Comparison of ENCODE assay signal across 8 mouse cellular contexts in the genomic region with DNA sequence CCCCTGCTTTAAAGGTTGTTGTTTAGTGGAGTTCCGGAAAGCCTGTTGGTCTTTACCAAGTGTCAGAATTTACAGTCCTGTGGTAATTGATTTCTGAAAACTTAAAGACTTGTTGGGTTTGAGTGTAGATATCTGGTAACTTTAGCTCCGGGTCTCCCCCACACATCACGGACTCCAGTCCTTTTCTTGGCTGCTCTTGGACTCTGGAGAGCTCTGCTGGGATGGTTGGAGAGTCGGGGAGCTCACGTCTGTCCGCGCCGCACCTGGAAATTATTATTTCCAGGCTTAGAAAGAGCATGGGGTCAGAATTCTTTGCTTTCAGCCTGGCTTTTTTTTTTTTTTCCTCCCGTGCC. TPM values are rescaled to one million over a fixed set of nuclear protein-coding genes. Genes with fewer than 3 reads are reported as not detected.
DNase-seq lines count a peak whose midpoint lies in the region; ATAC-seq and TF ChIP-seq lines count a peak whose summit lies in the region.

No protein-coding gene starts in this region.

- H3K4me2 ChIP-seq in forebrain, postnatal 0 days (ENCODE audit: low read depth), result peak overlapping the region; percentile 88
- H3K4me2 ChIP-seq in liver, embryonic 13.5 days, result peak overlapping the region; percentile 97

- no peaks in the 10 kb centered on the region for H3K9me3 ChIP-seq in ES-E14 (ENCODE audit: control insufficient read depth, insufficient read depth, low read depth, low read length)
- H3K9me3 ChIP-seq in forebrain, postnatal 0 days (ENCODE audit: low read length), result no peaks in the 10 kb centered on the region
- no peaks in the 10 kb centered on the region for H3K9me3 ChIP-seq in liver, embryonic 13.5 days (replicated peaks)

- intact Hi-C loops in gastrocnemius, adult 2 months (cut with DNase I), result loop anchor here (2.0 kb wide), 1 partner anchor 40 kb away; no protein-coding TSS in a partner anchor

- peak overlapping the region; percentile 99 for H3K27ac ChIP-seq in gastrocnemius, adult 2 months
- no peak overlapping the region for H3K27ac ChIP-seq in ES-E14 (ENCODE audit: insufficient read depth, low read depth, low read length, poor library complexity, severe bottlenecking)
- H3K27ac ChIP-seq in forebrain, postnatal 0 days (ENCODE audit: low read depth, low read length), result peak overlapping the region; percentile 35; the same call in 1 of the 2 replicates
- H3K27ac ChIP-seq in liver, embryonic 13.5 days, result peak overlapping the region; percentile 92

- no peaks in the 10 kb centered on the region for H3K4me1 ChIP-seq in ES-E14 (ENCODE audit: control insufficient read depth in 2 of 2, insufficient read depth in 2 of 2, low read length in 2 of 2, poor library complexity in 1 of 2)
- 0 out of 2 replicates have a peak, but pooled peaks cover 5% of the 10 kb centered on the region for H3K4me1 ChIP-seq in forebrain, postnatal 0 days (ENCODE audit: insufficient read depth)
- peaks cover 30% of the 10 kb centered on the region for H3K4me1 ChIP-seq in liver, embryonic 13.5 days (replicated peaks)

- DNase-seq in gastrocnemius, adult 2 months, result no peak
- DNase-seq in gastrocnemius, postnatal 10 days, result no peak
- peak; percentile 27 for DNase-seq in ES-E14 (ENCODE audit: low read depth, low spot score)
- peak; percentile 3 for DNase-seq in forebrain, postnatal 0 days
- DNase-seq in liver, embryonic 13.5 days, result no peak
- DNase-seq in ovary, postnatal 36 days (ENCODE audit: low spot score), result no peak
- DNase-seq in adrenal gland, adult 18-20 months (ENCODE audit: low spot score in 2 of 2), result no peak
- no peak for DNase-seq in right cerebral cortex, postnatal 25 days

- H3K9ac ChIP-seq in ES-E14 (ENCODE audit: insufficient read depth, low read depth, low read length, poor library complexity, severe bottlenecking), result peak overlapping the region; percentile 94
- H3K9ac ChIP-seq in forebrain, postnatal 0 days, result peak overlapping the region; percentile 78
- peak overlapping the region; percentile 95 for H3K9ac ChIP-seq in liver, embryonic 13.5 days

- no peak for TF ChIP-seq CTCF in gastrocnemius, adult 2 months (IDR thresholded peaks at IDR 0.05)
- no peak for TF ChIP-seq CTCF in forebrain, postnatal 0 days (IDR thresholded peaks at IDR 0.05; ENCODE audit: low read depth)

- peak overlapping the region; percentile 98 for H3K4me3 ChIP-seq in gastrocnemius, adult 2 months
- H3K4me3 ChIP-seq in ES-E14 (ENCODE audit: insufficient read depth in 1 of 2, low read depth in 1 of 2, low read length in 2 of 2, poor library complexity in 1 of 2, severe bottlenecking in 1 of 2), result peak overlapping the region; percentile 92 to 95
- peak overlapping the region; percentile 82 for H3K4me3 ChIP-seq in forebrain, postnatal 0 days (ENCODE audit: low read depth, low read length)
- peak overlapping the region; percentile 96 for H3K4me3 ChIP-seq in liver, embryonic 13.5 days (replicated peaks)

- WGBS in forebrain, postnatal 0 days, result 0% methylated on average over 9 of the region's 9 CpGs
- WGBS in liver, embryonic 13.5 days (ENCODE audit: insufficient replicate concordance), result under 1% methylated on average over 9 of the region's 9 CpGs

- in situ Hi-C loops in ES-E14 (cut with MboI; ENCODE audit: low sequenced_read_pairs in 2 of 2, unreplicated experiment in 2 of 2), result no loop called here

- no peaks in the 10 kb centered on the region for H3K36me3 ChIP-seq in ES-E14 (ENCODE audit: control insufficient read depth, insufficient read depth, low read length, poor library complexity, severe bottlenecking)
- H3K36me3 ChIP-seq in forebrain, postnatal 0 days (ENCODE audit: insufficient read depth), result no peaks in the 10 kb centered on the region
- H3K36me3 ChIP-seq in liver, embryonic 13.5 days, result no peaks in the 10 kb centered on the region

- no peak for ATAC-seq in forebrain, postnatal 0 days
- ATAC-seq in liver, embryonic 13.5 days (ENCODE audit: low read depth), result no peak

- no peaks in the 10 kb centered on the region for H3K27me3 ChIP-seq in forebrain, postnatal 0 days (ENCODE audit: insufficient read depth, low read length)
- no peaks in the 10 kb centered on the region for H3K27me3 ChIP-seq in liver, embryonic 13.5 days

TF ChIP-seq in ES-E14, 5 proteins besides CTCF, POLR2A, EP300 and RAD21:
- TF ChIP-seq ZC3H11A (IDR thresholded peaks at IDR 0.05; ENCODE audit: borderline replicate concordance, low read depth, low read length), result no peak
- TF ChIP-seq CHD2 (IDR thresholded peaks at IDR 0.05; ENCODE audit: low read depth, low read length), result no peak
- TF ChIP-seq ZNF384 (IDR thresholded peaks at IDR 0.05; ENCODE audit: low read depth, low read length), result no peak
- no peak for TF ChIP-seq HCFC1 (IDR thresholded peaks at IDR 0.05; ENCODE audit: borderline replicate concordance, insufficient read depth, low read length)
- TF ChIP-seq MAFK (IDR thresholded peaks at IDR 0.05; ENCODE audit: insufficient read depth, low read depth, low read length), result no peak

RNA-seq across cellular contexts. Expression of a gene that starts 1.1 kb away (rescaled TPM):
- total RNA-seq in gastrocnemius, adult 2 months (2021), result 10 to 100 TPM; 24.4 to 27.3 TPM
- total RNA-seq in gastrocnemius, postnatal 10 days (2021), result 10 to 100 TPM; 28.8 to 36.9 TPM
- total RNA-seq in ES-E14 (2012; rRNA removed), result 30.7 and 37.4 TPM in 2 replicates
- total RNA-seq in forebrain, postnatal 0 days (2014; rRNA removed), result 35.0 and 38.0 TPM in 2 replicates
- polyA plus RNA-seq in forebrain, postnatal 0 days (2015; fragmentation: Nextera tagmentation; extraction: Ambion mirVana), result 7.9 and 10.4 TPM in 2 replicates
- polyA plus RNA-seq in liver, embryonic 13.5 days (2015; fragmentation: Nextera tagmentation; extraction: Ambion mirVana), result 3.4 and 3.6 TPM in 2 replicates
- total RNA-seq in adrenal gland, adult 18-20 months (2021), result 10 to 100 TPM; 30.2 to 34.3 TPM

Comparison
In these comparisons a context has a peak if more than half of its experiments do, and no peak if none do; other contexts are left out.
1. DNase-seq: peak in ES-E14 (single experiment) and forebrain, postnatal 0 days (single experiment); none in gastrocnemius, adult 2 months (single experiment), gastrocnemius, postnatal 10 days (single experiment), liver, embryonic 13.5 days (single experiment), ovary, postnatal 36 days (single experiment), adrenal gland, adult 18-20 months (0 of 2) and right cerebral cortex, postnatal 25 days (single experiment).
2. Peak in every context shown above with its lines, with median percentiles within 50 percentile points of each other: H3K4me3 ChIP-seq and H3K9ac ChIP-seq.